Mouse (Mus musculus) heart, embryonic 11.5 days (tissue): Measurements from ENCODE around the gene Rbm8a. TPM values are rescaled to one million over a fixed set of nuclear protein-coding genes. Genes with fewer than 3 reads are reported as not detected.
A peak's percentile ranks its signal among the peaks of the same experiment; 100 is the strongest.

Experiments used
- ATAC-seq: fragments of 200-750 bp; cut with Nextera tagmentation; replicated peaks from 2 replicates; pipeline ENCODE4 v1.8.0; 2017; ENCODE audit warnings: moderate library complexity; ENCODE audit not compliant: insufficient number of reproducible peaks, low FRiP score, low TSS enrichment
- H3K27ac ChIP-seq: fragments of 300-500 bp; sonication (generic); 2 replicates; pipeline ENCODE4 v1.5.1; 2014; ENCODE audit warnings: mild to moderate bottlenecking, low read depth, low read length
- H3K27me3 ChIP-seq: fragments of 300-500 bp; sonication (generic); 2 replicates; pipeline ENCODE4 v1.6.1; 2014; ENCODE audit warnings: mild to moderate bottlenecking, low read length, mixed read lengths; ENCODE audit not compliant: control insufficient read depth, insufficient read depth
- H3K36me3 ChIP-seq: fragments of 300-500 bp; sonication (generic); 2 replicates; pipeline ENCODE4 v1.6.1; 2014; ENCODE audit warnings: mild to moderate bottlenecking, low read length, moderate library complexity, mixed read lengths; ENCODE audit not compliant: control insufficient read depth, insufficient read depth
- H3K4me1 ChIP-seq: fragments of 300-500 bp; sonication (generic); 2 replicates; pipeline ENCODE4 v1.6.1; 2014; ENCODE audit warnings: low read length; ENCODE audit not compliant: control insufficient read depth, insufficient read depth
- H3K4me2 ChIP-seq: fragments of 300-500 bp; sonication (generic); 2 replicates; pipeline ENCODE4 v1.6.1; 2014; ENCODE audit warnings: mild to moderate bottlenecking, moderate library complexity
- H3K4me3 ChIP-seq: fragments of 300-500 bp; sonication (generic); 2 replicates; pipeline ENCODE4 v1.5.1; 2014; ENCODE audit warnings: low read depth, low read length
- H3K9ac ChIP-seq: fragments of 300-500 bp; sonication (generic); 2 replicates; pipeline ENCODE4 v1.6.1; 2014; ENCODE audit warnings: mild to moderate bottlenecking, low read depth, low read length, moderate library complexity
- H3K9me3 ChIP-seq: fragments of 300-500 bp; sonication (generic); replicated peaks from 2 replicates; pipeline ENCODE4 v1.6.1; 2016; ENCODE audit warnings: low read length; ENCODE audit not compliant: control insufficient read depth
- WGBS: fragments of 180-500 bp; shearing (Covaris S2); extraction: QIAGEN DNeasy Blood & Tissue Kit; methylation state at CpG from one replicate; pipeline ENCODE4 v1.1.7; 2014; ENCODE audit not compliant: insufficient replicate concordance; 5-methylcytosine and 5-hydroxymethylcytosine counted together
- polyA plus RNA-seq: library from polyadenylated mRNA; unstranded; fragments of >200 nt; fragmentation: Nextera tagmentation; extraction: Ambion mirVana; gene quantifications from 2 replicates; pipeline ENCODE4 v1.2.1, GENCODE M21; 2014

Gene Rbm8a
- polyA plus RNA-seq, 1 experiment from 2014 or later, result 124 TPM

- 55% methylated on average over 1 of the region's 1 CpGs for WGBS
- peaks cover 3% of the 10 kb centered on the region; the same call in 1 of the 2 replicates for H3K36me3 ChIP-seq
Observed at GRCm38 (mm10) chr3:96634015-96634414, 4.3 kb downstream of the Rbm8a start.

GRCm38 (mm10) chr3:96634928-96635879 lies 5.5 kb downstream of the Rbm8a start, which contains the start of the genes Pex11b and Gm42957:
Pex11b (plus strand) TSS chr3:96635376.
Gm42957 (plus strand) TSS chr3:96635474.
- peak; percentile 85 for ATAC-seq
- Histone ChIP-seq H3K27ac (peak within 1 kb of the TSS; percentile 79), H3K9me3 (no peaks in the 10 kb centered on the region), H3K36me3 (peaks cover 3% of the 10 kb centered on the region; the same call in 1 of the 2 replicates), H3K4me2 (peak within 1 kb of the TSS; percentile 95), H3K27me3 (no peaks in the 10 kb centered on the region), H3K9ac (peak within 1 kb of the TSS; percentile 95), H3K4me3 (peak within 1 kb of the TSS; percentile 92), H3K4me1 (peaks cover 15% of the 10 kb centered on the region)
- 2% methylated on average over 60 of the region's 60 CpGs for WGBS

More at GRCm38 (mm10) chr3:96634015-96634414, 4.3 kb downstream of the Rbm8a start:
- H3K9me3 ChIP-seq, result no peaks in the 10 kb centered on the region
- no peak overlapping the region for H3K4me2 ChIP-seq
- no peaks in the 10 kb centered on the region for H3K27me3 ChIP-seq
- no peak overlapping the region for H3K27ac ChIP-seq
- no peak overlapping the region for H3K9ac ChIP-seq
- no peak overlapping the region for H3K4me3 ChIP-seq
- ATAC-seq, result no peak
- peaks cover 15% of the 10 kb centered on the region for H3K4me1 ChIP-seq

- peak overlapping the region; percentile 79 for H3K27ac ChIP-seq
- H3K4me1 ChIP-seq, result peaks cover 13% of the 10 kb centered on the region
- WGBS, result 11% methylated on average over 15 of the region's 15 CpGs
- ATAC-seq, result no peak; the same call in 1 of the 2 replicates
- H3K4me2 ChIP-seq, result peak overlapping the region; percentile 95
- peaks cover 5% of the 10 kb centered on the region; the same call in 1 of the 2 replicates for H3K36me3 ChIP-seq
- peak overlapping the region; percentile 92 for H3K4me3 ChIP-seq
- H3K9ac ChIP-seq, result peak overlapping the region; percentile 95
- H3K9me3 ChIP-seq, result no peaks in the 10 kb centered on the region
- H3K27me3 ChIP-seq, result no peaks in the 10 kb centered on the region
Observed at GRCm38 (mm10) chr3:96635906-96636305, 6.2 kb downstream of the Rbm8a start.

- Histone ChIP-seq H3K9me3 (no peaks in the 10 kb centered on the region), H3K36me3 (peaks cover 5% of the 10 kb centered on the region), H3K4me3 (peak overlapping the region; percentile 92), H3K27me3 (no peaks in the 10 kb centered on the region), H3K9ac (peak overlapping the region; percentile 95), H3K27ac (no peak overlapping the region), H3K4me2 (peak overlapping the region; percentile 95), H3K4me1 (peaks cover 12% of the 10 kb centered on the region)
- WGBS, result 60% methylated on average over 11 of the region's 11 CpGs
- ATAC-seq, result no peak
Observed at GRCm38 (mm10) chr3:96636448-96636847, 6.7 kb downstream of the Rbm8a start.

GRCm38 (mm10) chr3:96639219-96639618 lies 9.5 kb downstream of the Rbm8a start:
- Histone ChIP-seq H3K4me3 (no peak overlapping the region), H3K4me1 (peaks cover 12% of the 10 kb centered on the region), H3K9me3 (no peaks in the 10 kb centered on the region), H3K9ac (no peak overlapping the region), H3K4me2 (no peak overlapping the region), H3K27ac (no peak overlapping the region), H3K36me3 (peaks cover 9% of the 10 kb centered on the region), H3K27me3 (no peaks in the 10 kb centered on the region)
- no peak for ATAC-seq
- WGBS, result 89% methylated on average over 1 of the region's 1 CpGs

- ATAC-seq, result 0 out of 2 replicates have a peak, but pooled peaks have one; percentile 18
- peaks cover 3% of the 10 kb centered on the region; the same call in 1 of the 2 replicates for H3K4me1 ChIP-seq
- H3K27me3 ChIP-seq, result no peaks in the 10 kb centered on the region
- no peaks in the 10 kb centered on the region for H3K9me3 ChIP-seq
- peaks cover 9% of the 10 kb centered on the region for H3K36me3 ChIP-seq
- no peak within 1 kb of the TSS for H3K27ac ChIP-seq
- WGBS, result 57% methylated on average over 7 of the region's 7 CpGs
- no peak within 1 kb of the TSS for H3K4me3 ChIP-seq
- H3K4me2 ChIP-seq, result peak within 1 kb of the TSS; percentile 38
- no peak within 1 kb of the TSS for H3K9ac ChIP-seq
Observed at GRCm38 (mm10) chr3:96645018-96645649, 15.4 kb downstream of the Rbm8a start, which contains the start of gene Itga10. Itga10 (plus strand) TSS chr3:96645584.

- peaks cover 6% of the 10 kb centered on the region for H3K36me3 ChIP-seq
- H3K9ac ChIP-seq, result no peak overlapping the region
- no peak overlapping the region for H3K4me3 ChIP-seq
- H3K4me1 ChIP-seq, result peaks cover 6% of the 10 kb centered on the region; the same call in 1 of the 2 replicates
- no peaks in the 10 kb centered on the region for H3K27me3 ChIP-seq
- WGBS, result 78% methylated on average over 3 of the region's 3 CpGs
- H3K4me2 ChIP-seq, result no peak overlapping the region
- ATAC-seq, result no peak
- H3K27ac ChIP-seq, result no peak overlapping the region
- H3K9me3 ChIP-seq, result no peaks in the 10 kb centered on the region
Observed at GRCm38 (mm10) chr3:96647365-96647764, 17.6 kb downstream of the Rbm8a start.

- 82% methylated on average over 2 of the region's 2 CpGs for WGBS
- no peak overlapping the region for H3K4me3 ChIP-seq
- no peak for ATAC-seq
Observed at GRCm38 (mm10) chr3:96660901-96661300, 31.2 kb downstream of the Rbm8a start.

More at GRCm38 (mm10) chr3:96660901-96661300, 31.2 kb downstream of the Rbm8a start:
- Histone ChIP-seq H3K9me3 (no peaks in the 10 kb centered on the region), H3K4me1 (peaks cover 8% of the 10 kb centered on the region; the same call in 1 of the 2 replicates), H3K27me3 (peaks cover 3% of the 10 kb centered on the region), H3K36me3 (no peaks in the 10 kb centered on the region), H3K4me2 (no peak overlapping the region), H3K27ac (no peak overlapping the region), H3K9ac (no peak overlapping the region)
